Mouse (Mus musculus) heart, embryonic 11.5 days (tissue): ENCODE measurements around the gene Ccdc6. TPM values are rescaled to one million over a fixed set of nuclear protein-coding genes. Genes with fewer than 3 reads are reported as not detected.
"Not testable (repeated sequence)": the region's sequence is repeated elsewhere in the genome, so short reads cannot be mapped to it uniquely, and the experiment has no call there.

Experiments used
- ATAC-seq: fragments of 200-750 bp; cut with Nextera tagmentation; replicated peaks from 2 replicates; pipeline ENCODE4 v1.8.0; 2017; ENCODE audit warnings: moderate library complexity; ENCODE audit not compliant: insufficient number of reproducible peaks, low FRiP score, low TSS enrichment
- H3K27ac ChIP-seq: fragments of 300-500 bp; sonication (generic); 2 replicates; pipeline ENCODE4 v1.5.1; 2014; ENCODE audit warnings: mild to moderate bottlenecking, low read depth, low read length
- H3K27me3 ChIP-seq: fragments of 300-500 bp; sonication (generic); 2 replicates; pipeline ENCODE4 v1.6.1; 2014; ENCODE audit warnings: mild to moderate bottlenecking, low read length, mixed read lengths; ENCODE audit not compliant: control insufficient read depth, insufficient read depth
- H3K36me3 ChIP-seq: fragments of 300-500 bp; sonication (generic); 2 replicates; pipeline ENCODE4 v1.6.1; 2014; ENCODE audit warnings: mild to moderate bottlenecking, low read length, moderate library complexity, mixed read lengths; ENCODE audit not compliant: control insufficient read depth, insufficient read depth
- H3K4me1 ChIP-seq: fragments of 300-500 bp; sonication (generic); 2 replicates; pipeline ENCODE4 v1.6.1; 2014; ENCODE audit warnings: low read length; ENCODE audit not compliant: control insufficient read depth, insufficient read depth
- H3K4me2 ChIP-seq: fragments of 300-500 bp; sonication (generic); 2 replicates; pipeline ENCODE4 v1.6.1; 2014; ENCODE audit warnings: mild to moderate bottlenecking, moderate library complexity
- H3K4me3 ChIP-seq: fragments of 300-500 bp; sonication (generic); 2 replicates; pipeline ENCODE4 v1.5.1; 2014; ENCODE audit warnings: low read depth, low read length
- H3K9ac ChIP-seq: fragments of 300-500 bp; sonication (generic); 2 replicates; pipeline ENCODE4 v1.6.1; 2014; ENCODE audit warnings: mild to moderate bottlenecking, low read depth, low read length, moderate library complexity
- H3K9me3 ChIP-seq: fragments of 300-500 bp; sonication (generic); replicated peaks from 2 replicates; pipeline ENCODE4 v1.6.1; 2016; ENCODE audit warnings: low read length; ENCODE audit not compliant: control insufficient read depth
- WGBS: fragments of 180-500 bp; shearing (Covaris S2); extraction: QIAGEN DNeasy Blood & Tissue Kit; methylation state at CpG from one replicate; pipeline ENCODE4 v1.1.7; 2014; ENCODE audit not compliant: insufficient replicate concordance; 5-methylcytosine and 5-hydroxymethylcytosine counted together
- polyA plus RNA-seq: library from polyadenylated mRNA; unstranded; fragments of >200 nt; fragmentation: Nextera tagmentation; extraction: Ambion mirVana; gene quantifications from 2 replicates; pipeline ENCODE4 v1.2.1, GENCODE M21; 2014

The Ccdc6 gene
- polyA plus RNA-seq, 1 experiment from 2014 or later = 23.0 TPM

DNA sequence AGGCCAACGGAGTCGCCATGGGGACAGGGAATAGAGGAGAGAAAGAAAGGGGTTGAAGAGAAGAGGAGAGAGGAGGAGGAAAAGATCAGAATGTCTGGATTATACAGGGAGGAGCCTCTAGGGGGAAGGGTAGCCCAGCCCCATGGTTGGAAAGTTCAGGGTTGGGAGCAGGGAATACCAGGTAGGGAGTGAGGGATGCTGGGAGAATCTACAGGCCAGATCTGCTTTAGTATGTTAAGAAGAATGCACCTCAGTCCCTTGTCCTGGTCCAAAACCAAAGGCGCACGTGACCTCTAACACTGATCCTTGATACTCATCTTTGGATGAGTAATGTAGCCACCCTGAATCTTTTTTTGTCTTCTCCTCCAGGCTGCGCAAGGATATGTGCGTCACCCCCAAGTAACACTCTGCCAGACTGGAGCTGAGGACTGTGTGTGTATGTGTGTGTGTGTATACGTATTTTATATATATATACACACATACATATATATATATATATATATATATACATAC, 102.1 kb downstream of the Ccdc6 start:
- Histone ChIP-seq H3K27me3 (no peaks in the 10 kb centered on the region), H3K9ac (no peak overlapping the region), H3K4me2 (no peak overlapping the region), H3K4me3 (no peak overlapping the region), H3K4me1 (no peaks in the 10 kb centered on the region), H3K36me3 (no peaks in the 10 kb centered on the region), H3K27ac (no peak overlapping the region), H3K9me3 (no peaks in the 10 kb centered on the region)
- no peak for ATAC-seq
- 83% methylated on average over 7 of the region's 7 CpGs for WGBS

DNA sequence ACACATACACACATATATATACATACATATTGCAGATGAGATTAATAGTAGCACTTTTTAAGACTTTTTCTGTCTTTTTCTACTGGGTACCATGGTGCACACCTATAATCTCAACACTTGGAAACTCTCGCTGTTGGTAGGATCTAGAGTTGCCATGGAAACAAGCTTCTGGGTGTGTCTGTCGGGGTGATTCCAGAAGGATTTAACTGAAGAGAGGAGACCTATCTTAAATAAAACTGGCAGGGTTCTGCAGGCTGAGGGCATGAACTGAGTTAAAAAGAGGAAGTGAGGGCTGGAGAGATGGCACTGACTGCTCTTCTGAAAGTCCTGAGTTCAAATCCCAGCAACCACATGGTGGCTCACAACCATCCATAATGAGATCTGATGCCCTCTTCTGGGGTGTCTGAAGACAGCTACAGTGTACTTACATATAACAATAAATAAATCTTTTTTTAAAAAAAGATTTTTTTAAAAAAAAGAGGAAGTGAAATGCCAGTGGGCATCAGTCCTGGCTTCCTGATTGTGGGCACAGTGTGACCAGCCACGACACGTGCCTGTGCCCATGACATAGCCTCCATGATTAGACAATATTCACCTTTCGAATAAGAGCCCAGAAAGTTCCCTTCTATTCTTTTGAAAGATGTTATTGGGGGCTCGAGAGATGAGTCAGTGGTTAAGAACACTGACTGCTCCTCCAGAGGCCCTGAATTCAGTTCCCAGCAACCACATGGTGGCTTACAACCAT, 102.7 kb downstream of the Ccdc6 start:
- Histone ChIP-seq H3K36me3 (no peaks in the 10 kb centered on the region), H3K4me1 (no peaks in the 10 kb centered on the region), H3K27ac (no peak overlapping the region), H3K9me3 (no peaks in the 10 kb centered on the region), H3K9ac (no peak overlapping the region), H3K4me3 (no peak overlapping the region), H3K27me3 (no peaks in the 10 kb centered on the region), H3K4me2 (no peak overlapping the region)
- no peak for ATAC-seq
- 84% methylated on average over 6 of the region's 6 CpGs for WGBS

DNA sequence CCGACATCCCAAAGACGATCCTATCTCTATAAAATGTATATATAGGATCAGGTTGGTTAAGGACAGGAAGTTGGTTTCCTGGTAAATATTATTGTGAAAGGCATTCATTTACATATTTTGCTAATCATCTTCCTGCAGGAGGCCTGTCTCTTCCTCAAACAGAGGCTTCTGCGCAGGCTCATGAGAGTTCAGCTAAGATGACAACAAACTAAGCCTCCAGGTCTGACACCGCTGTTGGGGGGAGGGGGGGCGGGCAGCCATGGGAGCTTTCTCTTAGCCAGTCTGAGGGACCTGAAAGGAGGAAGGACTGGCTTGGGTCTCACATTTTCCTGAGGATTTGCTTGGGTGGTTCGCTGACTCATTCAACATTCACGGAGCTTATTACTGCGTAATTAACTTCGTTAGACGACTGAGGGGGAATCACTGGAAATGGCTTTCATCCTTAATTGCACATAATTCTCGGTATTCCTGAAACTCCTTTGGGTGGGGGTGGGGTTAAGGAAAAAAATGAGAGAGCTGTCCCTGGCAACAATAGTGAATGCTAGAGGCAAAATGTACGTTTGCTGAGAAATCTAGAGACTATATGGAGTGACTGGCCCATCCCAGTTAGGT, 104.1 kb downstream of the Ccdc6 start:
- Histone ChIP-seq H3K4me1 (no peaks in the 10 kb centered on the region), H3K4me3 (no peak overlapping the region), H3K36me3 (no peaks in the 10 kb centered on the region), H3K27ac (no peak overlapping the region), H3K27me3 (no peaks in the 10 kb centered on the region), H3K4me2 (no peak overlapping the region), H3K9me3 (no peaks in the 10 kb centered on the region), H3K9ac (no peak overlapping the region)
- 72% methylated on average over 12 of the region's 12 CpGs for WGBS
- no peak for ATAC-seq

DNA sequence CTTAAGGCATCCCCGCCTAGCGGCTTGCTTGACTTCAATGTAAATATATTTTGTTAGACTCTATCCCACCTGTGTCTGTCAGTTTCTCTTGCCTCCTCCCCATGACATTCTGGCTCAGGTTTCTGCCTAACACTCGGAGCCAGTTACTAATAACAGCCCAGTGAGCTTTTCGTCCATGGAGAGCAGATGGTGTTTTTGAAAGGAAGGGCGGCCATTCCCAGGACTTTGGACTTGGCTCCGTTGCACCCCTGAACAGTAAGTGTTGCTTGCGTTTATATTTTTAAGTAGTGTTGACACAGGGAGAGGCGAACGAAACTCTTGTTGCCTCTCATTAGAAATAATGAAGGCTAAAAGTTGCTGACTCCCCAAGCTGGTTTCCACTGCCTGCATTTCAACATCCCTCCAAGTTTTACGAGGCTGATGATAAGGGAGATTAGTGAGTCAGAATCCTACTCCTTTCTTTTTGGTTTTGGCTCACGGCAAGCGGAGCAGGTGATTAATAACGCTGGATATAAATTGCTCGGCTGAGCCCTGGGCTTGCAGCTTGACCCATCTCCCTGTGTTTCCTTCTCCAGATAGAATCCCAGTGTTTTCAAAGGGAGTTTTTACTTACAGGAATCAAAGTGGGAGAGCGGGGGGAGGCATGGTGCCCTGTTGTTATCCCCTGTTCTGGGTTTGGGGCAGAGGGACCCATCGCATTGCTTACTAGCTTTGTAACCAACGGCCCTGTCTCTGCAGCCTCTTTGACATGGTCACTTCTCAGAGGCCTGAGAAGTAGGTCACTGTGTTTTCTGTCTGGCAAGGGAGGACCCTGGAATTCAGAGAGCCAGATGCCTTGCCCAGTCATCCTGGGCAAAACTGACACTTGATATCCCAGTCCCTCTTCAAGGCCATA, 107.8 kb downstream of the Ccdc6 start, which contains the start of gene Mrln:
Gene Mrln, plus strand, starts transcription at position 160 of the 895 bp plus-strand sequence.
- 63% methylated on average over 17 of the region's 17 CpGs for WGBS
- H3K4me2 ChIP-seq = no peak within 1 kb of the TSS
- ATAC-seq = no peak

DNA sequence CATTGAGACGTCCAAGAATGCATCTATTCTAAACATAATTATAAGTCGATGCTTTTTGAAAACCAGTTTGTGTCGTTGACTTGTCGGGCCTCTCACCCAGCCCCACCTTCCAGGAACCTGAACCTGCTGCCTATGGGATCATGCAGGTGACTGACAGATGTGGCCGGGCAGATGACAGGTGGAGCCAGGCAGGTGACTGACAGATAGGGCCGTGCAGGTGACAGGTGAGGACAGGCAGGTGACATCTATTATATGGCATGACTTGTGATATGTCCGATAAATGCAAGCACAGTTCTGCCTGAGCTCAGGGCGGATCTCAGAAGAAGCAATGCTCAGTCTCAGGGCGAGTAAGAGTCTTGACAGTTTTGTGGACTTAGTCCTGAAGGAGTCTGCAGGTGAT, 114.4 kb downstream of the Ccdc6 start:
- no peaks in the 10 kb centered on the region for H3K4me1 ChIP-seq
- H3K9ac ChIP-seq = no peak overlapping the region
- H3K27me3 ChIP-seq = no peaks in the 10 kb centered on the region
- no peaks in the 10 kb centered on the region; the same call in 1 of the 2 replicates for H3K9me3 ChIP-seq
- no peaks in the 10 kb centered on the region for H3K36me3 ChIP-seq
- H3K27ac ChIP-seq = no peak overlapping the region
- WGBS = 75% methylated on average over 9 of the region's 9 CpGs
- H3K4me2 ChIP-seq = no peak overlapping the region
- ATAC-seq = no peak
- no peak overlapping the region for H3K4me3 ChIP-seq

More for the DNA sequence above, 107.8 kb downstream of the Ccdc6 start, which contains the start of gene Mrln:
- no peaks in the 10 kb centered on the region for H3K9me3 ChIP-seq
- no peak within 1 kb of the TSS for H3K4me3 ChIP-seq
- no peak within 1 kb of the TSS for H3K27ac ChIP-seq
- no peaks in the 10 kb centered on the region for H3K27me3 ChIP-seq
- no peaks in the 10 kb centered on the region for H3K36me3 ChIP-seq
- no peak within 1 kb of the TSS for H3K9ac ChIP-seq
- no peaks in the 10 kb centered on the region for H3K4me1 ChIP-seq

DNA sequence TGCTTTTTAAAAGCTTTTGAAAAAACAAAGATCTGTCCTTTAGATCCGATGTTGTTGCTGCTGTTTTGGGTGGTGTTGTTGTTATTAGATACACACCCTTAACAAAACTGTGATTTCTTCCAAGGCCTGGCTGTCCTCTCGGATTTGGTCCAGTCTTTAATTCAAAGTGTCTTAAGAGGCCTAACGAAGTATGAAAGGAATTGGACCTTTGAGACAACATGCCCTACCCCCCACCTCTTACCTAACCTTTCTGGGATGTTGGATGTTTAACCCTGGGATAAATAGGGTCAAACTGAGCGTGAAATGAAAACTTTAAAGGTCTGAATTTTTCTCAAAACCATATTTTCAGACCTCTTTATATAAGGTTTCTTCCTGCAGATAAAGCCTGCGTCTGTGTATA, 124.0 kb downstream of the Ccdc6 start:
- Histone ChIP-seq H3K4me1 (no peaks in the 10 kb centered on the region), H3K4me2 (no peak overlapping the region), H3K9me3 (no peaks in the 10 kb centered on the region; the same call in 1 of the 2 replicates), H3K27me3 (no peaks in the 10 kb centered on the region), H3K36me3 (no peaks in the 10 kb centered on the region), H3K27ac (no peak overlapping the region), H3K4me3 (no peak overlapping the region), H3K9ac (no peak overlapping the region)
- ATAC-seq = no peak
- 70% methylated on average over 5 of the region's 5 CpGs for WGBS

DNA sequence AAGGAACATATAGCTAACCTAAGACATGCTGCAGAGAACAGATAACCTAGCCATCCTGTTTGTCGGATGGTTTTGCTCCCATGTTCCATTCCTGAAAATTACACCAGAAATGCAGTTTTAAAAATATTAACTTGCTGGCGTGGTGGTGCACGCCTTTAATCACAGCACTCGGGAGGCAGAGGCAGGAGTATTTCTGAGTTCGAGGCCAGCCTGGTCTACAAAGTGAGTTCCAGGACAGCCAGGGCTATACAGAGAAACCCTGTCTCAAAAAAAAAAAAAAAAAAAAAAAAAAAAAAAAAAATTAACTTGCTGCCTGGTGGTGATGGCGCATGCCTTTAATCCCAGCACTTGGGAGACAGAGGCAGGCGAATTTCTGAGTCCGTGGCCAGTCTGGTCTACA, 125.3 kb downstream of the Ccdc6 start:
- not testable (repeated sequence) for H3K27me3 ChIP-seq, ATAC-seq, H3K9ac ChIP-seq, H3K9me3 ChIP-seq, H3K36me3 ChIP-seq, H3K27ac ChIP-seq, H3K4me1 ChIP-seq, H3K4me3 ChIP-seq, H3K4me2 ChIP-seq
- WGBS = 87% methylated on average over 8 of the region's 8 CpGs

DNA sequence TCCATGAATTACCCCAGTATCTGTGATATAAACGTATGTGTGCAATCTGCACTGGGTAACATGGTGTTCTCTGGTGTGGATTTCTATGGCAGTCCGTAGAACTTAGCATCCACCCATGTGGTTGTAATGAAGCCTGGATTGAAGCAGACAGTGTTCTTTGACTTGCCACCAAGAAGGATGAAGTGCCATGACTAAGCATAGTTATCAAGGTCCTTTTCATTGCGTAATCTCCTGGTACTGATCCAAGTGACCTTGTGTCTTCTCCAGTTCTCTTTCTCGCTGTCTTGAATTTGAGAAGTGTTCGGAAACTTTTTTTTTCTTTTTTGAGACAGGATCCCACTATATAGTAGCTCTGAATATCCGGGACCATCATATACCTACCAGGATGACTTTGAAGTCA, 127.7 kb downstream of the Ccdc6 start:
- Histone ChIP-seq H3K9me3 (no peaks in the 10 kb centered on the region), H3K4me3 (no peak overlapping the region), H3K36me3 (no peaks in the 10 kb centered on the region), H3K4me1 (no peaks in the 10 kb centered on the region), H3K4me2 (no peak overlapping the region), H3K27ac (no peak overlapping the region), H3K27me3 (no peaks in the 10 kb centered on the region), H3K9ac (no peak overlapping the region)
- ATAC-seq = no peak
- WGBS = 81% methylated on average over 6 of the region's 6 CpGs
